ENCODE assay signal across 16 mouse cellular contexts in genomic region chr4:154419766-154420165, GRCm38 (mm10).
"Had no signal": no experiment of that assay in that cellular context is flagged by ENCODE, and none has a peak within 500 bp of the region (broad histone marks: within the 10 kb centered on the region; RNA-seq: fewer than 3 reads in every experiment).

No protein-coding gene starts in this region.

- H3K27ac ChIP-seq: kidney, postnatal 0 days; layer of hippocampus, adult 2 months; limb, embryonic 12.5 days; liver, embryonic 15.5 days; midbrain, embryonic 10.5 days; midbrain, embryonic 15.5 days; neural tube, embryonic 12.5 days had no signal

- H3K4me1 ChIP-seq: liver, embryonic 15.5 days had no signal

- H3K4me2 ChIP-seq: limb, embryonic 12.5 days; liver, embryonic 15.5 days; midbrain, embryonic 15.5 days; neural tube, embryonic 12.5 days had no signal

- H3K27me3 ChIP-seq: liver, embryonic 15.5 days had no signal

- H3K36me3 ChIP-seq: liver, embryonic 15.5 days; midbrain, embryonic 10.5 days; midbrain, embryonic 15.5 days; neural tube, embryonic 12.5 days had no signal

- DNase-seq: kidney, adult 9 months; kidney, postnatal 4 days; liver; lung, adult 2 months; lung, postnatal 4 days; spleen, adult 18-20 months; thymus, adult 2 months; thymus, postnatal 25 days had no signal

- H3K9ac ChIP-seq: limb, embryonic 12.5 days; liver, embryonic 15.5 days; midbrain, embryonic 15.5 days; neural tube, embryonic 12.5 days had no signal

- ATAC-seq: lung, postnatal 0 days; midbrain, embryonic 15.5 days had no signal

- H3K9me3 ChIP-seq: limb, embryonic 12.5 days; liver, embryonic 15.5 days; midbrain, embryonic 15.5 days had no signal

- H3K4me3 ChIP-seq: layer of hippocampus, adult 2 months; limb, embryonic 12.5 days; liver, embryonic 15.5 days; midbrain, embryonic 10.5 days; midbrain, embryonic 15.5 days; neural tube, embryonic 12.5 days had no signal
